ENCODE assay signal across 8 mouse cellular contexts in genomic region chr16:97961381-97962150, GRCm38 (mm10). TPM values are rescaled to one million over a fixed set of nuclear protein-coding genes. Genes with fewer than 3 reads are reported as not detected.
A peak's percentile ranks its signal among the peaks of the same experiment; 100 is the strongest.
DNase-seq lines count a peak whose midpoint lies in the region; ATAC-seq and TF ChIP-seq lines count a peak whose summit lies in the region.

No protein-coding gene starts in this region.

- H3ac ChIP-seq in myocyte (ENCODE audit: control insufficient read depth, insufficient read length) = peak overlapping the region; percentile 88

- peak overlapping the region; percentile 93 for H3K9ac ChIP-seq in kidney, embryonic 15.5 days

- H3K4me3 ChIP-seq in kidney, embryonic 15.5 days (replicated peaks) = peak overlapping the region; percentile 91
- H3K4me3 ChIP-seq in myocyte = peak overlapping the region; percentile 60

- 7% methylated on average over 36 of the region's 36 CpGs for WGBS in kidney, embryonic 15.5 days

- peaks cover 11% of the 10 kb centered on the region for H3K36me3 ChIP-seq in kidney, embryonic 15.5 days
- H3K36me3 ChIP-seq in myocyte (ENCODE audit: control insufficient read depth, insufficient read depth) = peaks cover 6% of the 10 kb centered on the region

- H3K27ac ChIP-seq in kidney, embryonic 15.5 days = peak overlapping the region; percentile 99

- peaks cover 12% of the 10 kb centered on the region for H3K4me1 ChIP-seq in kidney, embryonic 15.5 days

- no peak for TF ChIP-seq POLR2A in myocyte (IDR thresholded peaks at IDR 0.05; ENCODE audit: insufficient read length, low read depth)

- H3K27me3 ChIP-seq in kidney, embryonic 15.5 days = no peaks in the 10 kb centered on the region
- no peaks in the 10 kb centered on the region for H3K27me3 ChIP-seq in myocyte (ENCODE audit: control insufficient read depth, insufficient read depth, insufficient read length)

- H3K4me2 ChIP-seq in kidney, embryonic 15.5 days = peak overlapping the region; percentile 78
- peak overlapping the region; percentile 92 for H3K4me2 ChIP-seq in myocyte (ENCODE audit: low read depth)

- no peaks in the 10 kb centered on the region for H3K9me3 ChIP-seq in kidney, embryonic 15.5 days (replicated peaks)

- H3K79me2 ChIP-seq in myocyte (ENCODE audit: control insufficient read depth, insufficient read depth) = peaks cover 50% of the 10 kb centered on the region

- no peak; the same call in none of the 2 replicates for ATAC-seq in kidney, embryonic 15.5 days (replicated peaks; ENCODE audit: low FRiP score)

- peak; percentile 13 to 28 for DNase-seq in layer of hippocampus, adult 8-10 months (ENCODE audit: low spot score in 2 of 2)
- no peak for DNase-seq in layer of hippocampus, postnatal 14 days (ENCODE audit: low spot score in 2 of 2)
- peak; percentile 16 for DNase-seq in MEL-GATA-1-ER (ENCODE audit: extremely low read depth, low read depth)
- DNase-seq in fibroblast of lung, adult 2 months (ENCODE audit: low read depth) = peak; percentile 41
- no peak for DNase-seq in natural killer cell, adult 2 months (ENCODE audit: low spot score in 2 of 2)
- no peak for DNase-seq in left cerebral cortex, adult 18-20 months (ENCODE audit: low spot score in 2 of 2)

TF ChIP-seq in myocyte, 11 proteins besides CTCF, POLR2A, EP300 and RAD21:
- TF ChIP-seq MYOD1 (IDR thresholded peaks at IDR 0.05; ENCODE audit: control insufficient read depth in 1 of 3, insufficient read length in 2 of 3, low read depth in 2 of 3) (no peak), MAX (IDR thresholded peaks at IDR 0.05; ENCODE audit: low read depth) (no peak), E2F4 (IDR thresholded peaks at IDR 0.05; ENCODE audit: insufficient read depth) (no peak), POLR2AphosphoS2 (IDR thresholded peaks at IDR 0.05; ENCODE audit: insufficient read length, low read depth) (no peak), TCF12 (IDR thresholded peaks at IDR 0.05; ENCODE audit: insufficient read depth, poor library complexity, severe bottlenecking) (no peak), USF1 (IDR thresholded peaks at IDR 0.05; ENCODE audit: low read depth) (no peak), SRF (IDR thresholded peaks at IDR 0.05; ENCODE audit: control insufficient read depth, insufficient read length, low read depth) (no peak), TCF3 (IDR thresholded peaks at IDR 0.05; ENCODE audit: insufficient read length, low read depth) (no peak), REST (IDR thresholded peaks at IDR 0.05; ENCODE audit: insufficient read depth, insufficient read length) (no peak), MYOG (IDR thresholded peaks at IDR 0.05; ENCODE audit: control insufficient read depth in 1 of 3, insufficient read depth in 1 of 3, insufficient read length in 2 of 3, low read depth in 2 of 3) (no peak), CEBPB (IDR thresholded peaks at IDR 0.05; ENCODE audit: insufficient read depth, poor library complexity, severe bottlenecking) (no peak)

RNA-seq across cellular contexts. Expression of gene C2cd2, which starts 0.8 kb away (rescaled TPM):
- 10 to 100 TPM; 11.1 to 14.8 (median 12.2) TPM for total RNA-seq in layer of hippocampus, adult 8-10 months (2022)
- 10 to 100 TPM; 19.8 to 23.9 TPM for total RNA-seq in layer of hippocampus, postnatal 14 days (2021)
- 19.5 TPM in 2 replicates for polyA plus RNA-seq in kidney, embryonic 15.5 days (2015; fragmentation: Nextera tagmentation; extraction: Ambion mirVana)
- 4.9 TPM for polyA plus RNA-seq in myocyte (2012; fragmentation: generic; extraction: Trizol)
- 10 to 100 TPM; 11.0 to 15.6 TPM for total RNA-seq in left cerebral cortex, adult 18-20 months (2021)

RNA-seq across cellular contexts. Expression of gene Zbtb21, which starts 0.9 kb away (rescaled TPM):
- 10 to 100 TPM; 23.0 to 33.6 (median 25.5) TPM for total RNA-seq in layer of hippocampus, adult 8-10 months (2022)
- 10 to 100 TPM; 18.5 to 21.3 TPM for total RNA-seq in layer of hippocampus, postnatal 14 days (2021)
- polyA plus RNA-seq in kidney, embryonic 15.5 days (2015; fragmentation: Nextera tagmentation; extraction: Ambion mirVana) = 13.1 and 14.1 TPM in 2 replicates
- polyA plus RNA-seq in myocyte (2012; fragmentation: generic; extraction: Trizol) = 13.9 TPM
- total RNA-seq in left cerebral cortex, adult 18-20 months (2021) = 10 to 100 TPM; 26.9 to 34.7 TPM

RNA-seq across cellular contexts. Expression of gene B230307C23Rik, which starts 35.5 kb away (rescaled TPM):
- total RNA-seq in layer of hippocampus, adult 8-10 months (2022) = 10 to 100 TPM; 18.2 to 28.7 (median 25.5) TPM
- 10 to 100 TPM; 17.3 to 25.2 TPM for total RNA-seq in layer of hippocampus, postnatal 14 days (2021)
- 23.5 and 27.0 TPM in 2 replicates for polyA plus RNA-seq in kidney, embryonic 15.5 days (2015; fragmentation: Nextera tagmentation; extraction: Ambion mirVana)
- polyA plus RNA-seq in myocyte (2012; fragmentation: generic; extraction: Trizol) = 3.0 TPM
- total RNA-seq in left cerebral cortex, adult 18-20 months (2021) = 10 to 100 TPM; 21.4 to 24.2 TPM

Comparison
In these comparisons a context has a peak if more than half of its experiments do, and no peak if none do; other contexts are left out.
1. DNase-seq: peak in layer of hippocampus, adult 8-10 months (2 of 2), MEL-GATA-1-ER (single experiment) and fibroblast of lung, adult 2 months (single experiment); none in layer of hippocampus, postnatal 14 days (0 of 2), natural killer cell, adult 2 months (0 of 2) and left cerebral cortex, adult 18-20 months (0 of 2).